ENCODE assay signal across 24 mouse cellular contexts in genomic region chr17:23761155-23761554, GRCm38 (mm10). TPM values are rescaled to one million over a fixed set of nuclear protein-coding genes. Genes with fewer than 3 reads are reported as not detected.
DNase-seq lines count a peak whose midpoint lies in the region; ATAC-seq and TF ChIP-seq lines count a peak whose summit lies in the region.
"Had no signal": no experiment of that assay in that cellular context is flagged by ENCODE, and none has a peak within 500 bp of the region (broad histone marks: within the 10 kb centered on the region; RNA-seq: fewer than 3 reads in every experiment).

No protein-coding gene starts in this region.

- TF ChIP-seq CTCF in CH12.LX (conservative IDR thresholded peaks at IDR 0.05 in 1 of 2, IDR thresholded peaks at IDR 0.05 in 1 of 2; ENCODE audit: low read depth in 2 of 2, low read length in 2 of 2): no peak
- no peak for TF ChIP-seq CTCF in MEL (IDR thresholded peaks at IDR 0.05 in 2 of 3, conservative IDR thresholded peaks at IDR 0.05 in 1 of 3; ENCODE audit: control insufficient read depth in 1 of 3, insufficient read depth in 1 of 3, low read depth in 2 of 3, low read length in 3 of 3, poor library complexity in 1 of 3, severe bottlenecking in 1 of 3)

- no peak overlapping the region for H3K4me3 ChIP-seq in midbrain, embryonic 11.5 days (ENCODE audit: low read depth, low read length)
- H3K4me3 ChIP-seq in midbrain, embryonic 10.5 days: no peak overlapping the region
- H3K4me3 ChIP-seq in CH12.LX (replicated peaks in 1 of 3; ENCODE audit: low read depth in 2 of 3, low read length in 2 of 3, poor library complexity in 1 of 3): no peak overlapping the region
- H3K4me3 ChIP-seq in ES-E14 (ENCODE audit: insufficient read depth in 1 of 2, low read depth in 1 of 2, low read length in 2 of 2, poor library complexity in 1 of 2, severe bottlenecking in 1 of 2): no peak overlapping the region
- no peak overlapping the region for H3K4me3 ChIP-seq in MEL (ENCODE audit: control insufficient read depth in 1 of 2, insufficient read depth in 1 of 2, low read depth in 2 of 2, low read length in 2 of 2)

- no peak overlapping the region for H3K27ac ChIP-seq in midbrain, embryonic 11.5 days (ENCODE audit: low read depth, low read length)
- H3K27ac ChIP-seq in midbrain, embryonic 10.5 days (replicated peaks): no peak overlapping the region
- no peak overlapping the region for H3K27ac ChIP-seq in CH12.LX (ENCODE audit: insufficient read depth, low read depth)
- no peak overlapping the region for H3K27ac ChIP-seq in ES-E14 (ENCODE audit: insufficient read depth, low read depth, low read length, poor library complexity, severe bottlenecking)
- no peak overlapping the region for H3K27ac ChIP-seq in MEL (ENCODE audit: control insufficient read depth, low read depth, low read length)

- H3K79me2 ChIP-seq in CH12.LX (replicated peaks; ENCODE audit: control insufficient read depth, extremely low read depth, insufficient read depth, poor library complexity, severe bottlenecking) (no peaks in the 10 kb centered on the region), MEL (ENCODE audit: control insufficient read depth, insufficient read depth, low read length, poor library complexity) (no peaks in the 10 kb centered on the region)

- no peak overlapping the region for H3K4me2 ChIP-seq in midbrain, embryonic 11.5 days
- H3K4me2 ChIP-seq in CH12.LX (ENCODE audit: insufficient read depth, low read depth, poor library complexity, severe bottlenecking): no peak overlapping the region

- no peak for TF ChIP-seq POLR2A in CH12.LX (IDR thresholded peaks at IDR 0.05; ENCODE audit: low read depth, low read length)
- no peak for TF ChIP-seq POLR2A in MEL (IDR thresholded peaks at IDR 0.05; ENCODE audit: control insufficient read depth in 1 of 2, insufficient read depth in 1 of 2, low read depth in 1 of 2, low read length in 2 of 2, poor library complexity in 1 of 2)

- no peaks in the 10 kb centered on the region for H3K27me3 ChIP-seq in midbrain, embryonic 11.5 days (ENCODE audit: control insufficient read depth, insufficient read depth, low read length)
- no peaks in the 10 kb centered on the region for H3K27me3 ChIP-seq in midbrain, embryonic 10.5 days (ENCODE audit: low read depth, poor library complexity, severe bottlenecking)
- H3K27me3 ChIP-seq in CH12.LX (replicated peaks): no peaks in the 10 kb centered on the region
- no peaks in the 10 kb centered on the region for H3K27me3 ChIP-seq in MEL (ENCODE audit: control insufficient read depth in 1 of 2, insufficient read depth in 2 of 2, low read length in 2 of 2)
- H3K27me3 ChIP-seq: Patski had no signal

- dilution Hi-C loops in CH12.LX (cut with MboI; ENCODE audit: extremely low pct_ligation_motif_present, extremely low pct_unique_long_range_greater_than_20kb, low sequenced_read_pairs): no loop called here

- H3K4me1 ChIP-seq in midbrain, embryonic 11.5 days (ENCODE audit: control insufficient read depth, insufficient read depth, low read length): no peaks in the 10 kb centered on the region
- no peaks in the 10 kb centered on the region for H3K4me1 ChIP-seq in midbrain, embryonic 10.5 days
- H3K4me1 ChIP-seq in CH12.LX (ENCODE audit: control insufficient read depth in 1 of 2, insufficient read depth in 2 of 2): peaks cover 0 to 3% of the 10 kb centered on the region in 2 experiments; a peak in 1 of 4 replicates
- H3K4me1 ChIP-seq in ES-E14 (ENCODE audit: control insufficient read depth in 2 of 2, insufficient read depth in 2 of 2, low read length in 2 of 2, poor library complexity in 1 of 2): peaks cover 0 to 28% of the 10 kb centered on the region in 2 experiments; a peak in 2 of 4 replicates
- no peaks in the 10 kb centered on the region for H3K4me1 ChIP-seq in MEL (ENCODE audit: control insufficient read depth in 1 of 2, insufficient read depth in 2 of 2, low read length in 2 of 2)

- DNase-seq in midbrain, embryonic 11.5 days (ENCODE audit: low spot score, missing footprints): peak; percentile 49
- no peak for DNase-seq in midbrain, embryonic 10.5 days (ENCODE audit: low spot score)
- no peak for DNase-seq in CH12.LX (ENCODE audit: extremely low read depth)
- DNase-seq in ES-E14 (ENCODE audit: low read depth, low spot score): no peak
- DNase-seq in MEL (ENCODE audit: low read depth, low spot score): no peak
- DNase-seq in layer of hippocampus, adult 11-12 months (ENCODE audit: low spot score): no peak
- no peak for DNase-seq in testis, postnatal 10 days (ENCODE audit: low spot score)
- no peak for DNase-seq in right cerebral cortex, postnatal 14 days
- DNase-seq: adrenal gland, adult 2 months; adrenal gland, adult 8-10 months; adrenal gland, postnatal 10 days; adrenal gland, postnatal 14 days; adrenal gland, postnatal 25 days; adrenal gland, postnatal 36 days; B cell, adult 2 months; cerebellum, adult 11 months; cerebellum, adult 11-12 months; cerebellum, adult 18-20 months; cerebellum, adult 2 months; cerebellum, adult 8-10 months had no signal

- TF ChIP-seq EP300 in CH12.LX (IDR thresholded peaks at IDR 0.05; ENCODE audit: low read length) (no peak), MEL (IDR thresholded peaks at IDR 0.05; ENCODE audit: low read depth in 1 of 2, low read length in 2 of 2) (no peak)

- ATAC-seq in midbrain, embryonic 11.5 days (ENCODE audit: low FRiP score): no peak
- ATAC-seq: activated CD4-positive, CD25-positive, alpha-beta regulatory T cell, adult 4 months; CD4-positive, CD25-positive, alpha-beta regulatory T cell, adult 4 months; Patski had no signal

- H3K36me3 ChIP-seq in midbrain, embryonic 11.5 days (ENCODE audit: control insufficient read depth, insufficient read depth, low read length): peaks cover 43% of the 10 kb centered on the region
- H3K36me3 ChIP-seq in midbrain, embryonic 10.5 days: peaks cover 91% of the 10 kb centered on the region
- H3K36me3 ChIP-seq in CH12.LX (replicated peaks in 1 of 2; ENCODE audit: control insufficient read depth in 1 of 2, insufficient read depth in 1 of 2, low read length in 1 of 2) (peaks cover 31 to 65% of the 10 kb centered on the region in 2 experiments), ES-E14 (ENCODE audit: control insufficient read depth, insufficient read depth, low read length, poor library complexity, severe bottlenecking) (peaks cover 25% of the 10 kb centered on the region), MEL (ENCODE audit: control insufficient read depth in 1 of 2, insufficient read depth in 2 of 2, low read length in 2 of 2) (no peaks in the 10 kb centered on the region)

- H3K9ac ChIP-seq in midbrain, embryonic 11.5 days (ENCODE audit: low read length): no peak overlapping the region
- H3K9ac ChIP-seq in CH12.LX (ENCODE audit: insufficient read depth, low read depth) (no peak overlapping the region), ES-E14 (ENCODE audit: insufficient read depth, low read depth, low read length, poor library complexity, severe bottlenecking) (no peak overlapping the region), MEL (ENCODE audit: control insufficient read depth, low read depth, low read length, poor library complexity, severe bottlenecking) (no peak overlapping the region)

- TF ChIP-seq RAD21 in CH12.LX (IDR thresholded peaks at IDR 0.05; ENCODE audit: low read depth, low read length) (no peak), MEL (IDR thresholded peaks at IDR 0.05; ENCODE audit: low read depth, low read length) (no peak)

- in situ Hi-C loops in CH12.LX (cut with MboI; ENCODE audit: low pct_ligation_motif_present, low pct_unique_long_range_greater_than_20kb, low sequenced_read_pairs) (no loop called here), ES-E14 (cut with MboI; ENCODE audit: low sequenced_read_pairs in 2 of 2, unreplicated experiment in 2 of 2) (no loop called here)

- H3K9me3 ChIP-seq in midbrain, embryonic 11.5 days (ENCODE audit: control insufficient read depth, low read length): no peaks in the 10 kb centered on the region
- H3K9me3 ChIP-seq in midbrain, embryonic 10.5 days (replicated peaks): no peaks in the 10 kb centered on the region; the same call in 1 of the 2 replicates
- H3K9me3 ChIP-seq in CH12.LX (replicated peaks; ENCODE audit: low read length) (peaks cover 5% of the 10 kb centered on the region), ES-E14 (ENCODE audit: control insufficient read depth, insufficient read depth, low read depth, low read length) (no peaks in the 10 kb centered on the region), MEL (replicated peaks; ENCODE audit: insufficient read depth, low read length) (no peaks in the 10 kb centered on the region)
- H3K9me3 ChIP-seq: G1E had no signal

- WGBS in midbrain, embryonic 11.5 days: 95% methylated on average over 3 of the region's 3 CpGs
- 94% methylated on average over 3 of the region's 3 CpGs for WGBS in midbrain, embryonic 10.5 days

RNA-seq across cellular contexts. Expression of gene Flywch1, which starts 10.2 kb away (rescaled TPM):
- 125 and 142 TPM in 2 replicates for polyA plus RNA-seq in midbrain, embryonic 11.5 days (2014; fragmentation: Nextera tagmentation; extraction: Ambion mirVana)
- 187 and 202 TPM in 2 replicates for polyA plus RNA-seq in midbrain, embryonic 10.5 days (2016; fragmentation: Nextera tagmentation; extraction: Ambion mirVana)
- 26.9 and 28.3 TPM in 2 replicates for total RNA-seq in CH12.LX (2012; rRNA removed)
- 18.8 and 22.2 TPM in 2 replicates for total RNA-seq in CH12.LX (2014; rRNA removed)
- 22.0 and 23.4 TPM in 2 replicates for polyA plus RNA-seq in CH12.LX (2012; ENCODE audit: insufficient read length, low read depth)
- 31.6 and 35.1 TPM in 2 replicates for total RNA-seq in ES-E14 (2012; rRNA removed)
- total RNA-seq in MEL (2012; rRNA removed): 14.8 and 15.3 TPM in 2 replicates
- polyA plus RNA-seq in MEL (2012; ENCODE audit: insufficient read depth in 1 of 2, insufficient read length in 2 of 2, low read depth in 1 of 2, low replicate concordance in 2 of 2, missing spikeins in 1 of 2): 10 to 100 TPM in 1 of 2 experiments, not detected in 1; 29.7 TPM

RNA-seq across cellular contexts. Expression of gene Kremen2, which starts 15.5 kb away (rescaled TPM):
- 0.58 and 0.63 TPM in 2 replicates for polyA plus RNA-seq in midbrain, embryonic 11.5 days (2014; fragmentation: Nextera tagmentation; extraction: Ambion mirVana)
- polyA plus RNA-seq in midbrain, embryonic 10.5 days (2016; fragmentation: Nextera tagmentation; extraction: Ambion mirVana): 1.7 and 2.3 TPM in 2 replicates
- total RNA-seq in CH12.LX (2012; rRNA removed) (0.34 and 0.55 TPM in 2 replicates), CH12.LX (2014; rRNA removed) (0.14 and 0.23 TPM in 2 replicates), ES-E14 (2012; rRNA removed) (2.5 and 4.3 TPM in 2 replicates), MEL (2012; rRNA removed) (0.10 TPM in 1 of 2 replicates, not detected in the other)
- polyA plus RNA-seq in CH12.LX (2012; ENCODE audit: insufficient read length, low read depth) (0.21 and 0.23 TPM in 2 replicates), MEL (2012; ENCODE audit: insufficient read depth in 1 of 2, insufficient read length in 2 of 2, low read depth in 1 of 2, low replicate concordance in 2 of 2, missing spikeins in 1 of 2) (under 1 TPM in 1 of 2 experiments, not detected in 1; 0.11 TPM)
- total RNA-seq: adrenal gland, adult 2 months; adrenal gland, postnatal 10 days; adrenal gland, postnatal 14 days; adrenal gland, postnatal 25 days; adrenal gland, postnatal 36 days had no signal
- polyA plus RNA-seq: Patski had no signal

RNA-seq across cellular contexts. Expression of gene Paqr4, which starts 20.5 kb away (rescaled TPM):
- polyA plus RNA-seq in midbrain, embryonic 11.5 days (2014; fragmentation: Nextera tagmentation; extraction: Ambion mirVana): 29.5 and 30.2 TPM in 2 replicates
- polyA plus RNA-seq in midbrain, embryonic 10.5 days (2016; fragmentation: Nextera tagmentation; extraction: Ambion mirVana): 27.6 and 36.2 TPM in 2 replicates
- 2.0 and 2.8 TPM in 2 replicates for total RNA-seq in CH12.LX (2012; rRNA removed)
- 0.47 and 1.0 TPM in 2 replicates for total RNA-seq in CH12.LX (2014; rRNA removed)
- polyA plus RNA-seq in CH12.LX (2012; ENCODE audit: insufficient read length, low read depth): 0.80 and 1.1 TPM in 2 replicates
- 2.8 and 4.0 TPM in 2 replicates for total RNA-seq in ES-E14 (2012; rRNA removed)
- 5.2 and 6.5 TPM in 2 replicates for total RNA-seq in MEL (2012; rRNA removed)
- polyA plus RNA-seq in MEL (2012; ENCODE audit: insufficient read depth in 1 of 2, insufficient read length in 2 of 2, low read depth in 1 of 2, low replicate concordance in 2 of 2, missing spikeins in 1 of 2): 10 to 100 TPM in 1 of 2 experiments, not detected in 1; 10.7 TPM

RNA-seq across cellular contexts. Expression of gene Flywch2, which starts 24.7 kb away (rescaled TPM):
- polyA plus RNA-seq in midbrain, embryonic 11.5 days (2014; fragmentation: Nextera tagmentation; extraction: Ambion mirVana): 20.4 and 20.9 TPM in 2 replicates
- polyA plus RNA-seq in midbrain, embryonic 10.5 days (2016; fragmentation: Nextera tagmentation; extraction: Ambion mirVana): 19.5 and 23.4 TPM in 2 replicates
- total RNA-seq in CH12.LX (2012; rRNA removed): not detected in 2 replicates
- total RNA-seq in CH12.LX (2014; rRNA removed): not detected in 2 replicates
- not detected in 2 replicates for polyA plus RNA-seq in CH12.LX (2012; ENCODE audit: insufficient read length, low read depth)
- 8.0 and 10.8 TPM in 2 replicates for total RNA-seq in ES-E14 (2012; rRNA removed)
- 0.62 and 0.69 TPM in 2 replicates for total RNA-seq in MEL (2012; rRNA removed)
- polyA plus RNA-seq in MEL (2012; ENCODE audit: insufficient read depth in 1 of 2, insufficient read length in 2 of 2, low read depth in 1 of 2, low replicate concordance in 2 of 2, missing spikeins in 1 of 2): 1 to 10 TPM in 1 of 2 experiments, not detected in 1; 6.2 TPM
- total RNA-seq: G1E had no signal
- polyA plus RNA-seq: G1E had no signal

RNA-seq across cellular contexts. Expression of gene Srrm2, which starts 29.2 kb away (rescaled TPM):
- 408 and 439 TPM in 2 replicates for polyA plus RNA-seq in midbrain, embryonic 11.5 days (2014; fragmentation: Nextera tagmentation; extraction: Ambion mirVana)
- polyA plus RNA-seq in midbrain, embryonic 10.5 days (2016; fragmentation: Nextera tagmentation; extraction: Ambion mirVana): 509 and 515 TPM in 2 replicates
- total RNA-seq in CH12.LX (2012; rRNA removed): 83.6 and 90.4 TPM in 2 replicates
- total RNA-seq in CH12.LX (2014; rRNA removed): 18.3 and 26.7 TPM in 2 replicates
- polyA plus RNA-seq in CH12.LX (2012; ENCODE audit: insufficient read length, low read depth): 339 and 383 TPM in 2 replicates
- total RNA-seq in ES-E14 (2012; rRNA removed): 192 and 230 TPM in 2 replicates
- 56.2 and 68.9 TPM in 2 replicates for total RNA-seq in MEL (2012; rRNA removed)
- 100 to 1,000 TPM; 505 to 988 TPM for polyA plus RNA-seq in MEL (2012; ENCODE audit: insufficient read depth in 1 of 2, insufficient read length in 2 of 2, low read depth in 1 of 2, low replicate concordance in 2 of 2, missing spikeins in 1 of 2)
